Mouse (Mus musculus): ENCODE measurements around the gene Ugt1a6b. TPM values are rescaled to one million over a fixed set of nuclear protein-coding genes. Genes with fewer than 3 reads are reported as not detected.
A peak's percentile ranks its signal among the peaks of the same experiment; 100 is the strongest.

Gene Ugt1a6b
- polyA plus RNA-seq, 1 experiment from 2014 or later: 0.36 TPM

- 0 out of 2 replicates have a peak, but pooled peaks have one; percentile 5 for ATAC-seq
- Histone ChIP-seq H3K36me3 (no peaks in the 10 kb centered on the region), H3K27me3 (replicated peaks) (no peaks in the 10 kb centered on the region), H3K4me3 (replicated peaks) (no peak overlapping the region), H3K4me1 (replicated peaks) (no peaks in the 10 kb centered on the region), H3K9me3 (peaks cover 32% of the 10 kb centered on the region), H3K9ac (no peak overlapping the region), H3K4me2 (replicated peaks) (no peak overlapping the region), H3K27ac (no peak overlapping the region)
- WGBS: 61% methylated on average over 8 of the region's 8 CpGs
Observed at GRCm38 (mm10) chr1:88212341-88213045, 109.4 kb downstream of the Ugt1a6b start.

- ATAC-seq: no peak
- Histone ChIP-seq H3K4me3 (replicated peaks) (no peak overlapping the region), H3K4me2 (replicated peaks) (no peak overlapping the region), H3K27ac (no peak overlapping the region), H3K27me3 (replicated peaks) (no peaks in the 10 kb centered on the region), H3K9me3 (peaks cover 33% of the 10 kb centered on the region), H3K9ac (no peak overlapping the region), H3K36me3 (no peaks in the 10 kb centered on the region), H3K4me1 (replicated peaks) (no peaks in the 10 kb centered on the region)
- WGBS: 75% methylated on average over 1 of the region's 1 CpGs
Observed at GRCm38 (mm10) chr1:88213061-88213460, 110.0 kb downstream of the Ugt1a6b start.

- H3K4me1 ChIP-seq (replicated peaks): no peaks in the 10 kb centered on the region
- WGBS: 74% methylated on average over 2 of the region's 2 CpGs
- peak; percentile 82 for ATAC-seq
- H3K9me3 ChIP-seq: peaks cover 33% of the 10 kb centered on the region
- H3K4me3 ChIP-seq (replicated peaks): no peak overlapping the region
- no peaks in the 10 kb centered on the region for H3K27me3 ChIP-seq (replicated peaks)
- no peak overlapping the region for H3K4me2 ChIP-seq (replicated peaks)
- H3K9ac ChIP-seq: no peak overlapping the region
- H3K27ac ChIP-seq: no peak overlapping the region
- H3K36me3 ChIP-seq: no peaks in the 10 kb centered on the region
Observed at GRCm38 (mm10) chr1:88213766-88214461, 110.9 kb downstream of the Ugt1a6b start.

GRCm38 (mm10) chr1:88214462-88214952 is 111.5 kb downstream of the Ugt1a6b start:
- H3K4me3 ChIP-seq (replicated peaks): no peak overlapping the region
- H3K27me3 ChIP-seq (replicated peaks): no peaks in the 10 kb centered on the region
- peaks cover 33% of the 10 kb centered on the region for H3K9me3 ChIP-seq
- no peak for ATAC-seq
- no peaks in the 10 kb centered on the region for H3K4me1 ChIP-seq (replicated peaks)
- 81% methylated on average over 2 of the region's 2 CpGs for WGBS
- H3K36me3 ChIP-seq: no peaks in the 10 kb centered on the region
- no peak overlapping the region for H3K9ac ChIP-seq
- no peak overlapping the region for H3K4me2 ChIP-seq (replicated peaks)
- H3K27ac ChIP-seq: no peak overlapping the region

GRCm38 (mm10) chr1:88215466-88216380 is 112.7 kb downstream of the Ugt1a6b start:
- ATAC-seq: no peak
- Histone ChIP-seq H3K9ac (no peak overlapping the region), H3K4me1 (replicated peaks) (no peaks in the 10 kb centered on the region), H3K9me3 (peaks cover 33% of the 10 kb centered on the region), H3K4me2 (replicated peaks) (no peak overlapping the region), H3K27me3 (replicated peaks) (no peaks in the 10 kb centered on the region), H3K27ac (no peak overlapping the region), H3K4me3 (replicated peaks) (no peak overlapping the region), H3K36me3 (no peaks in the 10 kb centered on the region)
- WGBS: 71% methylated on average over 10 of the region's 10 CpGs

- no peaks in the 10 kb centered on the region for H3K27me3 ChIP-seq (replicated peaks)
- 58% methylated on average over 2 of the region's 2 CpGs for WGBS
- no peak for ATAC-seq
- H3K4me3 ChIP-seq (replicated peaks): no peak overlapping the region
- H3K4me2 ChIP-seq (replicated peaks): no peak overlapping the region
- H3K9ac ChIP-seq: no peak overlapping the region
- H3K27ac ChIP-seq: no peak overlapping the region
- no peaks in the 10 kb centered on the region for H3K36me3 ChIP-seq
- peaks cover 33% of the 10 kb centered on the region for H3K9me3 ChIP-seq
- H3K4me1 ChIP-seq (replicated peaks): no peaks in the 10 kb centered on the region
Observed at GRCm38 (mm10) chr1:88216551-88216950, 113.5 kb downstream of the Ugt1a6b start.

- peaks cover 31% of the 10 kb centered on the region for H3K9me3 ChIP-seq
- ATAC-seq: no peak
- 59% methylated on average over 2 of the region's 2 CpGs for WGBS
Observed at GRCm38 (mm10) chr1:88217144-88217543, 114.1 kb downstream of the Ugt1a6b start.

GRCm38 (mm10) chr1:88217576-88217975 is 114.5 kb downstream of the Ugt1a6b start:
- Histone ChIP-seq H3K27me3 (replicated peaks) (no peaks in the 10 kb centered on the region), H3K27ac (no peak overlapping the region), H3K4me1 (replicated peaks) (no peaks in the 10 kb centered on the region), H3K9me3 (peaks cover 31% of the 10 kb centered on the region), H3K9ac (no peak overlapping the region), H3K36me3 (no peaks in the 10 kb centered on the region), H3K4me2 (replicated peaks) (no peak overlapping the region), H3K4me3 (replicated peaks) (no peak overlapping the region)
- no peak for ATAC-seq
- 40% methylated on average over 3 of the region's 3 CpGs for WGBS

More at GRCm38 (mm10) chr1:88217144-88217543, 114.1 kb downstream of the Ugt1a6b start:
- no peak overlapping the region for H3K4me2 ChIP-seq (replicated peaks)
- H3K27ac ChIP-seq: no peak overlapping the region
- H3K4me3 ChIP-seq (replicated peaks): no peak overlapping the region
- no peaks in the 10 kb centered on the region for H3K27me3 ChIP-seq (replicated peaks)
- H3K36me3 ChIP-seq: no peaks in the 10 kb centered on the region
- H3K9ac ChIP-seq: no peak overlapping the region
- H3K4me1 ChIP-seq (replicated peaks): no peaks in the 10 kb centered on the region

GRCm38 (mm10) chr1:88218051-88218450 is 115.0 kb downstream of the Ugt1a6b start:
- no peak overlapping the region for H3K4me2 ChIP-seq (replicated peaks)
- no peaks in the 10 kb centered on the region for H3K36me3 ChIP-seq
- no peaks in the 10 kb centered on the region for H3K4me1 ChIP-seq (replicated peaks)
- H3K27ac ChIP-seq: no peak overlapping the region
- WGBS: 76% methylated on average over 9 of the region's 9 CpGs
- H3K27me3 ChIP-seq (replicated peaks): no peaks in the 10 kb centered on the region
- no peak overlapping the region for H3K9ac ChIP-seq
- peaks cover 31% of the 10 kb centered on the region for H3K9me3 ChIP-seq
- ATAC-seq: no peak
- H3K4me3 ChIP-seq (replicated peaks): no peak overlapping the region

- Histone ChIP-seq H3K9me3 (peaks cover 30% of the 10 kb centered on the region), H3K4me1 (replicated peaks) (no peaks in the 10 kb centered on the region), H3K9ac (no peak overlapping the region), H3K27ac (no peak overlapping the region), H3K27me3 (replicated peaks) (no peaks in the 10 kb centered on the region), H3K36me3 (no peaks in the 10 kb centered on the region), H3K4me3 (replicated peaks) (no peak overlapping the region), H3K4me2 (replicated peaks) (no peak overlapping the region)
- 52% methylated on average over 4 of the region's 4 CpGs for WGBS
- no peak for ATAC-seq
Observed at GRCm38 (mm10) chr1:88218591-88218990, 115.5 kb downstream of the Ugt1a6b start.

GRCm38 (mm10) chr1:88219054-88219453 is 116.0 kb downstream of the Ugt1a6b start:
- ATAC-seq: no peak
- Histone ChIP-seq H3K9ac (no peak overlapping the region), H3K9me3 (peaks cover 25% of the 10 kb centered on the region), H3K27ac (no peak overlapping the region), H3K4me1 (replicated peaks) (no peaks in the 10 kb centered on the region), H3K36me3 (no peaks in the 10 kb centered on the region), H3K27me3 (replicated peaks) (no peaks in the 10 kb centered on the region), H3K4me3 (replicated peaks) (no peak overlapping the region), H3K4me2 (replicated peaks) (no peak overlapping the region)
- WGBS: 23% methylated on average over 1 of the region's 1 CpGs

- H3K4me2 ChIP-seq (replicated peaks): no peak overlapping the region
- no peaks in the 10 kb centered on the region for H3K36me3 ChIP-seq
- H3K27me3 ChIP-seq (replicated peaks): no peaks in the 10 kb centered on the region
- no peak overlapping the region for H3K27ac ChIP-seq
- no peak overlapping the region for H3K4me3 ChIP-seq (replicated peaks)
- ATAC-seq: no peak
- H3K9me3 ChIP-seq: peaks cover 16% of the 10 kb centered on the region
- H3K4me1 ChIP-seq (replicated peaks): no peaks in the 10 kb centered on the region
- no peak overlapping the region for H3K9ac ChIP-seq
Observed at GRCm38 (mm10) chr1:88220336-88220735, 117.3 kb downstream of the Ugt1a6b start.

All from intestine, embryonic 15.5 days (tissue).